Mouse (Mus musculus) lung, adult 2 months (tissue): ENCODE results near the gene Cfd.

Source experiments
- CTCF ChIP-seq: fragments of 200-500 bp; IDR thresholded peaks from 2 replicates; pipeline ENCODE4 v1.5.1; 2011; ENCODE audit warnings: mild to moderate bottlenecking, low read length, control low read depth; ENCODE audit not compliant: insufficient read depth
- POLR2A ChIP-seq: fragments of 200-500 bp; IDR thresholded peaks from 2 replicates; pipeline ENCODE4 v1.6.1; 2011; ENCODE audit warnings: low read depth, mild to moderate bottlenecking, control low read depth, low read length, borderline replicate concordance; ENCODE audit errors: extremely low read depth

- TF ChIP-seq POLR2A (no peak), CTCF (no peak)
Measured at GRCm38 (mm10) chr10:79881981-79882380, 8.7 kb upstream of the Cfd start.
